Mouse (Mus musculus) left cerebral cortex, adult 8-10 months (tissue): ENCODE results near the gene Unc5b. TPM values are rescaled to one million over a fixed set of nuclear protein-coding genes. Genes with fewer than 3 reads are reported as not detected.
"Not testable (repeated sequence)": the region's sequence is repeated elsewhere in the genome, so short reads cannot be mapped to it uniquely, and the experiment has no call there.

Source experiments
- DNase-seq, 2 experiments: peaks; one replicate each; pipeline ENCODE4 v3.0.0; 2022; ENCODE audit warnings: low spot score in 2 of 2
- total RNA-seq, 4 experiments: library from RNA; stranded (reverse); gene quantifications; 2 replicates each; pipeline ENCODE4 v1.2.4; 2022

Gene Unc5b
- total RNA-seq, 4 experiments from 2014 or later = 14.5 to 16.4 (median 15.3) TPM

DNA sequence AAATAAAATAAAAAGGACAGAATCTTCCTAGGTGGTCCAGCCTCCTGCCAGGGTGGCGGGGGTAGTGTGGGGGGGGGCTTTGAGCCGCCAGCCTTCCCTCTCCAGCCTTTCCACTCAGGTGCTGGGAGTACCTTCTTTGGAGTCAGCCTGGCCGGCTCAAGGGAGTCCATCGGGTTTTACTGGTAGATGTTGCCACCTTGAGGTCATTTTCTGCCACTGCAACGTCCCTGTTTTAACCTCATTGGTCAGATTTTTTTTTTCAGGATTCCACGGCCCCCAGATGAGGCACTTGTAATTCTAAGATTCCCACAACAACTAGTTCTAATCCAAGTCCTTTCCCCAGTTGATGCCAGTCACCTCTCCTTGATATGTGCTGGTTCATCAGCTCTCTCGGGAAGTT is 74.4 kb downstream of the Unc5b start:
- peak in 1 of 2 experiments; percentile 31 for DNase-seq

DNA sequence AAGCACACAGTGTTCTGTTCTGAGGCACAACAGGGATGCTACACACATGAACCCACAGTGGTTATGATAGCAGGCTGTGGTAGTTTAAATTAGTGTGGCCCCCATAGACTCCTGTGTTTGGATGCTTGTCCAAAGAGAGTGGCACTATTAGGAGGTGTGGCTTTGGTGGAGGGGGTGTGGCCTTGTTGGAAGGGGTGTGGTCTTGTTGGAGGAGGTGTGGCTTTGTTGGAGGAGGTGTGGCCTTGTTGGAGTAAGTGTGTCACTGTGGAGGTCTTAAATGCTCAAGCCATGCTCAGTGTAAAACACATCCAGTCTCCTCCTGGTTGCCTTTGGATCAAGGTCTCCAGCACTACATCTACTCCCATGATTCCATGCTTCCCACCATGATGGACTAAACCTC is 75.2 kb downstream of the Unc5b start:
- no peak for DNase-seq

DNA sequence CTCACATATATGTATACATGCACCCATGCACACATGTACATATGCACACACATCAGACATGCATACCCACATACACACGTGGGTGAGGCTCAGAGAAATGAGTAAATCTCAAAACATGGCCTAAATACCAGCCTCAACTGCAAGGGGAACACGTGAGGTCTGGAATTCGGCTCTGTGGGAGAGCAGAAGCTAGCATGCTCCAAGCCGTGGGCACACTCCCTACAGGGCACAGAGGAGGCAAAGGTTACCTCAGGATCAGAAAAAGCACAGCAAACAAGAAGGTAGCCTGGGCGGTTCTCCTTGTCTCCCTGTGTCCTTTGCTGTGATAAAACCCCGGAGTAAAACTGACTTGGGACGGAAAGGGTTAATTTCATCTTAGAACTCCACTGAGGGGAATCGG is 77.4 kb downstream of the Unc5b start:
- DNase-seq = no peak

DNA sequence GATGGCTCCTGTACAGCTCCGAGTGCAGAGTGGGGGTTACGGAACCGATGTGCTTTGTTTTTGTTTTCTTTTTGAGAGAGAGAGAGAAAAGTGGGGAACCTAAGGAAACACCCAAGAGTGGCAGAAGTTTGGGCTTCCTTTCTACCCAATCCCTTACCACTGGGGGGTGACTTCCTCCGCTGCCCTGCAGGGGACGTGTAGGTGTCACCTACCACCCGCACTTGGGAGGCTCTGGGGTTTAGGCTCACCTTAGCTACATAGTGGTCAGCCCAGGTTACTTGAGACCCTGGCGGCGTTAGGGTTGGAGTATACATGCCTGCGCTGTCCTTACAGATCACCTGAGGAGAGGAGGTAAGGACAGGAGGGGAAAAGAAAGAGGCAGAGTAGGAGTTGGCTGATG is 78.1 kb downstream of the Unc5b start:
- DNase-seq = no peak

DNA sequence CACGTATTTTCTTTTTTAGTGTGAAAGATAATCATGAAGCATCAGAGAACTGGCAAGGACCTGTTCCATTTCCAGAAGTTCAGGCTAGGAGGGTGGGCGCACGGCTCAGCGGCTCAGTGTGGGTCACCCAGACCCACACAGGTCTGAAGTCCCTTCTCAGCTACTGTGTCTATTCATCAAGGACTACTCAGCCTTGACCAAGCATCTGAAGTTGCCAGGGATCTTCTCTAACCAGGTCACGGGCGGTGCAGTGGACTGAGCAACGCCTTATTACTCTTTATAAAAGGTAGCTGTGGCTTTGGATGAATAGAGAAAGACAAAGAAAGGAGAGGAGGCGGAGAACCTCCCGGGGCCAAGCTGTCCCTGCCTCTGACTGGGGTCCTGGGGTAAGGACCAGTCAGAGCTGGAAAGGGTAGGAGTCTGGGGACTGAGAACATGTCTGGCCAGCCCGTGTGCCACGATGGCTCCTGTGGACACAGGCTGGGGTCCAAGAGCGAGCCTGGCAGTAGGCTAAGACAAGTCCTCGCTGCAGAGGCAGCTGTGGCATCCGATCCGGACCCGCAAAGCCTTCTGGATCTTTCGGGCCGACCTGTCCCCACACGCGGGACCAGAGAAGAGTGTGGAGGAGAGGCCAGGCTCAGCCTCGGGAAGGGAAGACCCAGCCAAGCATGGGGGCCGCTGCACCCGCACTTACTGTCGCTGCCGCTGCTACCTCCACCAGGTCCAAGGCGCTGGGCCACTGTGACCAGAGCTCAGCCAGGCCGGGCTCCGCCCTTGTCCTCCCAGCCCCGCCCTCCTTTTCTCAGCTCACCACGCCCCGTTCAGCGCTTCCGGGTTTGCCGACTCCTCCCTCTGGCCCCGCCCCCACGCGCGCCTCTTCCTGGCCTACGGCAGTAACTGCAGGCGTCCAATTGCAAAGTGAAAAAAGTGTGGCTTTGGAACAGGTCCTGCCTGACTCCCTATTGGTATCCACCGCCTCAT is 79.1 kb downstream of the Unc5b start, which contains the start of gene Slc29a3:
Gene Slc29a3 (minus strand): TSS at position 755 of the 981 bp plus-strand sequence.
- DNase-seq = peak; percentile 82 to 90

DNA sequence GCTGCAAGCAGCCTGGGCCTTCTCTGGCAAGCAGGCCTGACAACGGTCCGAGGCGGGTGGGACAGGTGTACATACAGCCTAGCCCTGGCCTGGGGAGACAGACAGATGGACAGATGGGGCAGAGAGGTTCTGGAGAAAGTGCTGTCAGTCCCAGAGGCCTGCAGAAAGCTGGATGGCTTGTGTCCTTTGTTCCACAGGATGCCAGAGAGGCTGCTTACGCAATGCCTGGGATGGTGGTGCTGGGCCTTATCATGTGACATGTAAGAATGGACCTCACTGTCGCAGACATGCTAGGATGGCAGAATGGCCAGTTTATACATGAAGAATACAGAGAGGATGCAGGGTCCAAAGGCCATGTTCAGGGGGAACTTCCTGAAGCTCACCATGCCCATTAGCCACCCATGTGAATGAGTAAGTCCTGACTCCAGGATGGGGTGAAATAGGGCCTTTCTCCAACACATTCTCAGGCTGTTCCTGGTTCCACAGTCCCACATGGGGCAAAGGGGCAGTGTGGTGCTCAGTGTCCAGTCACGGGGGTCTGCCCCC is 83.6 kb downstream of the Unc5b start:
- DNase-seq = no peak

DNA sequence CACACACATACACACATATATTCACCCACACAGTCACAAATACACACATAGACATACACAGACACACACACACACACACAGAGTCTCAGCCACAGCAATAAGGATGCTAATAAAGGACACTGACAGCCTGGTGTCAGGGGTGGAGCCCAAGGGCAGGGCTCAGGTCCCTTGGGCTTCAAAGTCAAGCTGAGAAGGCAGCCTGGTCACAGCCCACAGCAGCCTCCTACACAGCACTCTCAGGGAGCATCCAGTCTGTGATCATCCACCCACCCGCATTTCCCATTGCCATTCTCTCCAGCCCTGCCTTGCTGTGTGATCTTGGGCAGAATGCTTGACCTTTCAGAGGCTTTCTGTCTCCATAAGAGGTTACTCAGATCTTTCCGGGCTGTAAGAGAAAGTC is 84.9 kb downstream of the Unc5b start:
- no peak for DNase-seq

DNA sequence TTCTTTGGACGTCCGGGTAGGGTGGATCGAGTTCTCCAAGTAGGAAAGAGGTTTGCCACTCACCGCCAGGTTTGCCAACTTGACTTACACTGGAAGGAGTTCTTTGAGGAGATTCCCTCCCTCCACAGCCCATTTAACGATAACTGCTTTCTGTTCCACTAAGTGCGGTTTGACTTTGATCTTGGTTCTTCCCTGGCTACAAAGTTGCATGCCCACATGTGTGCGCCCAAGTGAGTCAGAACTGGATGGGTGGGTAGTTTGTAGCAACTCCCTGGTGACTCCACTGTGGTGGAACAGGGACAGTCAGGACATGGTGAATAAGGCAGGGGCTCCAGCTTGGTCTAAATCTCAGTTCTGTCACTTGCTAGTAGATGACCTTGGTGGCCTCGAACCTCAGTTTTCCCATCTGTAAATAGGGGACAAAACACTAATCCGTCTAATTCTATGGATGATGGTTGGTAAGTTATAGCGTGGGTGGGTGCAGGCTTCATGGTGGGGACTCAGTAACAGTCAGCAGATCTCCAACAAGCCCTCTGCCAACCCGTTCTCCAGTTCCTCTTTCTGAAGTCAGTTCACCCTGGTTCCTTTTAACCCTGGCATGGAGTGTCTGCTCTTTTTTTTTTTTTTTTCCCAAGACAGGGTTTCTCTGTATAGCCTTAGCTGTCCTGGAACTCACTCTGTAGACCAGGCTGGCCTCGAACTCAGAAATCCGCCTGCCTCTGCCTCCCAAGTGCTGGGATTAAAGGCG is 86.7 kb downstream of the Unc5b start:
- no peak for DNase-seq

DNA sequence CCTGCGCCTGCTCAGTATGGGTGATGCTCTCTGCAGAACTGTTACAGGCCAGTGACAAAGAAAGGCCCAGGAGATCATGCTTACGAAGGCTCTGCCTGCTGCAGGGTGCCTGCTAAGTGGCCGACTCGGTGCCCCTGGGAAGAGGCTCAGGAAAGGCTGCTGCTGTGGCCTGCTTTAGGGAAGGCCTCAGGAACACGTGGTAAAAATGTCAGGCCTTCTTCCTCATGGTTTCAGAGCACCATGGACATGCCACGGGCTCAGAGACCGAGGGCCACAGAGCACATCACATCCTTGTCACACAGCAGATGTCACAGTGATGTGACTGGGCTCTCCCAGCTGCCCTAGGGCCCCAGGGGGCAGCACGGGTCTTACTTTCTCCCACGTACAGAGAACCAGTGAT is 87.7 kb downstream of the Unc5b start:
- DNase-seq = no peak

DNA sequence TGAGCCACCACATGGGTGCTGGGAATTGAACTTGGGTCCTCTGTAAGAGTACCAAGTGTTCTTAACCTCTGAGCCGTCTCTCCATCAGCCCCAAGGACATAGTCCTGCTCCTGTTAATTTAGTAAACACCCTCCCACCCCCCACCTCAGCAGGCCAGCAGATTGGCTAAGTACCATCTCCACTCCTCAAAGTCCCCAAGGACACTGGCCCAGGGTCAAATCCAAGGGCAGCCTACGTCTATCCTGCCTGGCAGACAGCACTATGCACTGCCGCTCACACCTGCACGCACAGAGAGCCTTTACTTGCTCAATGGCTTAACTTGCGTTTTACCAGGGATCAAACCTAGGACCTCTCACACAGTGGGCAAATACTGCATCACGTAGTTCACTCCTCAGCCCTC is 88.4 kb downstream of the Unc5b start:
- no peak for DNase-seq

DNA sequence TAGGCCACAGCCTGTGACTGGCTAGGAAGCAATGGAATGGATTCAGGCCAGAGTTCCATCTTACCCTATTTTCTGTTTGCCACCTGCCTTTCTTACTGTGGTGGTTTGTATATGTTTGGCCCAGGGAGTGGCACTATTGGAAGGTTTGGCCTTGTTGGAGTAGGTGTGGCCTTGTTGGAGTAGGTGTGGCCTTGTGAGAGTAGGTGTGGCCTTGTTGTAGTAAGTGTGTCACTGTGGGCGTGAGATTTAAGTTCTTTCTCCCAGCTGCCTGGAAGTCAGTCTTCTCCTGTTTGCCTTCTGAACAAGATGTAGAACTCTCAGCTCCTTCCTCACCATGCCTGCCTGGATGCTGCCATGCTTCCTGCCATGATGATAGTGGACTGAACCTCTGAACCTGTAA is 89.1 kb downstream of the Unc5b start:
- not testable (repeated sequence) for DNase-seq

DNA sequence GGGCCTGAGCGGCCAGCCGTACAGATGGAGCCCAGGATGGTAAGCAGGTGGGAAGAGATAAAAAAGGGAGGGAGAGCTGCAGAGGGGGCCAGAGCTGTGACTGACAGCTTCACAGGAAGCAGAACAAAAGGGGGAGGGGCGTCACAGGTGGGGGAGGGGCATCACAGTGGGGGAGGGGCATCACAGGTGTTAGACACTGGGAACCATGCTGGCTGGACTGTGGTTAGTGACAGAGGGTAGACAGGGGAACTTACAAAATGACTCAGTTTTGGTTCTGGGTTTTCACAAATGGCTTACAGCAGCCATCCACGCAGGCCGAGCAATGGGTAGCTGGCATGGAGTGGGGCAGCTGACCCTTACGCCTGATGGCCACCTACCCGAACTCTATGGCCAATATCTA is 89.9 kb downstream of the Unc5b start:
- DNase-seq = no peak

DNA sequence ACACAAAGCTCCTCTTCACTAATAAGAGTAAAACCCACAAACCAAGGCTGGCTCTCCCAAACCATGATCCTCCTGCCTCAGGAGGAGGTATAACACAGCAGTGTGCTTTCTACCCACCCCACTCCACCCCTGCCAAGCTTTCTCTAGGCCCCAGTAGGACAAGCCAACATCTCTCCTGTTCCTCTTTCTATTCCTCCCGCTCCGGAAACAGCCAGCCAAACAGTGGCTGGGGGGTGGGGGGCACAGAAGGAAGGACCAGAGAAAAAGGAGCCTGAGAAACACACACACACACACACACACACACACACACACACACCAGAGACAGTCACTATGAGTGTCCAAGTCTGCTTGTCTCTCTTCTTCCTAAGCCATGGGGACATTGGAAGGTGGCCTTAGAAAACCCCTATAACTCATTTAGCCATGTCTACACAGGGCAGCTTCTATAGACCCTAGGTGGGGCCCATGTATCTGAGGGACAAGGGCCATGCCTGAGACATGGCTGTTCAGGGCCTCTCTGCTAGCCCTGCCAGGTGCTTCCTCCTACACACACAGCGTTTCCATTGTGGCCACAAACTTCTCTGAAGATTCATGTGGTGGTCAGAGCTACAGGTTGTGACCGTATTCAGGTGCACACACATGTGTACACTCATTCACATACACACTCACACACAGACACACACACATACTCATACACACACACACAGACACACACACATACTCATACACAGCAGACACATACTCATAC is 91.6 kb downstream of the Unc5b start:
- no peak for DNase-seq

DNA sequence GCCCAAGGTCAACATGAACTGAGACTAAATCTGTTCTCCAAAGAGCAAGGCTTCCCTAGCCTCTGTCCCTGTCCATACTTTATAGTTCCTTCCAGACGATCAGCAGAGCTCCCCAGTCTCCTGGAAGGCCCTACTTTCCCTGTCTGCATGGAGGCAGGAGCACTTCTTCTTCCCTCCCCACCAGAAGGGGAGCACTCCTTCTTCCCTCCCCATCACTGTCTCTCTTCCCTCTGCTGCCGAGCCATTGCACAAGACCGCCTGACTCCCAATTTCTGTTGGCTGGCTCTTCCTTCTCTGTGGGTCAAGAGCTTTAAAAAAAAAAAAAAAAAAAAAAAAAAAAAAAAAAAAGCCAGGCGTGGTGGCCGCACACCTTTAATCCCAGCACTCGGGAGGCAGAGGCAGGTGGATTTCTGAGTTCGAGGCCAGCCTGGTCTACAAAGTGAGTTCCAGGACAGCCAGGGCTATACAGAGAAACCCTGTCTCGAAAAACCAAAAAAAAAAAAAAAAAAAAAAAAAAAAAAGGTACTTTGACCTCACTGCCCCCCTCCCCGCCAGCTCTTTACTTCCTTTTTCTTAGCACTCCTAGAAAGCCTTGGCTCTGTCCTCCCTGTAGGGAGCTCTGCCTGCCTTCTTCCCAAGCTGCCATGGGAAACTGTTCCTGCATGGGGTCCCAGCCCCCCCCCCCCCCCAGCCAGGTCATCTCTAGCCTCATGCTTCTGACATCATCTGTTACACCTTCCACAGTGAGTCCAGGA is 93.3 kb downstream of the Unc5b start:
- DNase-seq = no peak

DNA sequence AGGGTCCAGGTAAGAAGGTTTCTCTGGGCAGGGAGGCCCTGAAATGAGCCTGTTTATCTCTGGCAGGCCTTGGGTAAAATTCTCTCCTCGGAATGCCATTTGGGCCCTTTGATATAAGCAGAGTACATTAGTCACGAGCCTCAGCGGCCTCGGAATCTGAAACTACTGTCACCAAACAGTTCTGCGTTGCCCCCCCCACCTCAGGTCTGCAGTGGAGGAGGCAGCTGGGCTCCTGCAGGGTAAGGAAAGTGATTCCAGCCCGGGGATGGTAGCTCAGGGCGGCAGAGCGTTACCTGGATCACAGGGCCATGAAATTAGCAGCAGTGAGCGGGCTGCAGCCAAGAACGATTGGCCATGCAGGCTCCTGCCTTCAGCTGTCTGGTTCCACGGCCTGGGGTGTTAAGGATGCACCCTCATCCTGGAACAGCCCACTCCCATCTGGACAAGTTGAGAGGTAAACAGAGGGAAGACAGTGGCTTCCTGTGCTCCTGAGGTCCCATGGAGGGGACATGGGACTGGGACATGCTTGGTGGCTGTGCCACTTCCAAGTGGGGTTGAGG is 94.1 kb downstream of the Unc5b start:
- no peak for DNase-seq

DNA sequence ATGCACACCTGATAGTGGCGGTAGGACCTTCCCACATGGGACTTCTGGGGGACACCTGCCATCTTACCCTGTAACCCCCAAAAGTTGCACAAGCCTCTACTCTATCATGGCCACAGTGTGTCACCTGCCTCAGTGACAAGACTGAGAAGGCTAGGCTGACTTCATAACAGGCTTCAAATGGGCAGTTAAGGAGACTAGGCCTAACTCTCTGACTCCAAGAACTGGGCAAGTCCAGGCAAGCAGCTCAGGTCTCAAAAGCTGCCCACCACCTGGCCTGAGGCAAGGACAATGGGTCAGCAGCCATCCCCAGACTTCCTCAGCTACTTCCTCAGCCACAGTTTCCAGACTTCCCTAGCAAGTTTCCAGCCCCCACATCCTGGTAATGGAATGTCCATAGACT is 95.6 kb downstream of the Unc5b start:
- DNase-seq = no peak

DNA sequence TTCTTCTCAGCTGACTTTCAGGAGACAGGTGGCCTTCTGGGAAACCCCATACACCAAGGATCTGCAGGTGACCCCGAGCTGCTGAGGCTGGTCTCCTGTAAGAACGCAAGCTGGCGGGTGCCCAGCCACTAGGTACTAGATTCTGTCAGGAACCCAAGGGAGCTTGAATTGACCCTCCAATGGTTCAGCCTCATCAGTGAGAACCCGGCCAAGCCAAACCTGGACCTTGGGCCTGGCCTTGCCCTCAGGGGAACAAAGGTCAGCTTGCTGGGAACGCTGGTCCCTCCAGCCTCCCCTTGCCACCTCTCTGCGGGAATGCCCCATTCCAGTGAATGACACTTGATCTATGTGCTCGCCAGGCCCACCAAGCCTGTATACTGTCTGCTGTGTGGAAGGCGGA is 97.9 kb downstream of the Unc5b start:
- DNase-seq = no peak

DNA sequence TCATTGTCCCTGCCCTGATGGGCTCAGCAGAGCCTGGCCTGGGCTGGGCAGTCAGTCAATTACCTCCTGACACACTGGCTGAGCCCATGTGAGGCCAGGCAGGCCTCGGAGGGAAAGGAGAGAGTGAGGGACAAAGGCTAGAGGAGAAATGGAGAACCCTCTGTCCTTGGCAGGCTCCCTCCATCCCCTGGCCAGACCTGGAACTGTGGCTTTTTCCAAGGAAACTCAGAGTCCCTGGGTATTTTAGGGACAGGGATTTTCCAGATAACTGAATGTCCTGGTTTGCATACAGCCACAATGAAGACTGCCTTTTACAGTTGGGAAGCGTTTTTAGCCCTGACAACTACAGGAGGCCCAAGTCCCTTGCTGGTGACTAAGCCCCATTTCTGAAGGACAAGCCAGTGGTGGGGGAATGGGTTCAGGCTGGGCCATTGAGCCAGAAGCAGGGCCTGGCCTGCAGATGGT is 99.0 kb downstream of the Unc5b start:
- DNase-seq = no peak

DNA sequence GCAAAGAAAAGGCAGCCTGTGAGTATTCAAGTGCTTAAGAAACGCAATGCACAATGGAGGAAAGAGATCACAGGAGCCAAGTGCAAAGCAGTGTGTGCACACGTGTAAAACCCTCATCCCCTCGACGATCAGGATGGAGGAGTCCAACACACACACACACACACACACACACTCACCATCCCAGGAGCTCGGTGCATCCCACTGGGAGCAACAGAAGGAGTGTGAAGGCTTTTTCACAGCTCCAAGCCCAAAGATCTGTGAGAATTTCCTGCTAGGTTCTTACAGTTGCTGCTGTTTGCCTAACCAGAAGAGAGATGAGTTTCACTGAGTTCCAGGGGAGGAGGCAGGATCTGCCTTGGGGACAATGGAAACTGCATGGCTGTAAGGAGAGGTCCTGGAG is 99.6 kb downstream of the Unc5b start:
- DNase-seq = no peak

DNA sequence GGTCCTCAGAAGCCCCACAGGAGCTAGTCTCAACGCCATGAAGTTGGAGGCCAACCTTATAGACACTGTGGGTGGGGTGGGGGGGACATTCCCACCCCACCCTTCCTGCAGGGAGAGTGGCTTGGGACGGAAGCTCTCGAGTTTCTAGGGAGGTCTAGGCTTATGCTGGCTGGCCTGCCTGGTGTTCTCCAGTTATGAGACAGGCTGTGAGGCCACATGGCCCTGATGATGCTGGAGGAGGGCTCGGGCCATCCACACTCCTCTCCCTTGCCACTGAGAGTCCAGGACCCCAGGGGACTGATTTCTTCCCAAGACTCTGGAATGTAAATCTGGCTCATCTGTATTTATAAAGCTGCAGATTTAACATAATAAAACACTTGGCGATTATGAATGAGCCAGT is 104.1 kb downstream of the Unc5b start:
- DNase-seq = no peak
